Mouse (Mus musculus): ENCODE data around the gene Zp3r.
"Not testable (repeated sequence)": the region's sequence is repeated elsewhere in the genome, so short reads cannot be mapped to it uniquely, and the experiment has no call there.

The Zp3r gene

DNA sequence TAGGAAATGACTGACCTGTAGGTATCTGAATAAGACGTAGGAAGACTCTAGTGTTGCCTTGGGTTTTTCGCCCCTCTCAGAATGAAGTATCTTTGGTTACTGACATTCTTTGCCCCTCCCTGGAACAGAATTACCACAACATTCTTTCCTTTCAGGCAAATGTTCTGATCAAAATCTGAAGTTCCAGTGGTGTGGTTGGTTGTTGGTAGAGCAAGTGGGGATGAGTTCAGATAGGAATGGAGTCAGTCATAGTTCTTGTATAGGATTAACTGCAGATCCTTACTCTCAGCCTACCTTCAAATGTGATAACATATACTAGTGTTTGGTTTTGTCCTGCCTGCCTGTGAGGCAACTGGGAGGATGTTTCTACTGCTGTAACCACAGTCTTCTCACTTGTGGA is at the start of gene Zp3r:
Gene Zp3r (minus strand): TSS at position 101 of the 400 bp plus-strand sequence.
- DNase-seq (ENCODE audit: low spot score in 2 of 2) = no peak

DNA sequence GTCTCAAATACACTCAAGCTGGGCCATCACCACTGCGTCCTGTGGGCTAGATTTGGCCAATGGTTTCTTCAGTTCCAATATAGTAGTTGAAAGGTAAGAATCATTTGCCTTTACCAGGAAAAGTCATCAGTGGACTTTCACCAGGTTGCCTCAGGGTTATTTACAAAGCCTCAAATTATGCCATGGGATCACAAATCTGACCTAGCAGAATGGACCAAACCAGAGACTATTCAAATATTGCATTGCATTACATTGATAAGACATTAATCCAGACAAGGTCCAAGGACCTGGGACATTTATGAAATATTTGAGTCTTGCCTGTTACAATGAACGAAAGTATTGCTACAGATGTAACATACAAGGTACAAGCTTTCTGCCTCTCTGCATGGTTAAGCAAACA is 49.1 kb upstream of the Zp3r start:
- DNase-seq (ENCODE audit: low spot score in 2 of 2) = no peak

DNA sequence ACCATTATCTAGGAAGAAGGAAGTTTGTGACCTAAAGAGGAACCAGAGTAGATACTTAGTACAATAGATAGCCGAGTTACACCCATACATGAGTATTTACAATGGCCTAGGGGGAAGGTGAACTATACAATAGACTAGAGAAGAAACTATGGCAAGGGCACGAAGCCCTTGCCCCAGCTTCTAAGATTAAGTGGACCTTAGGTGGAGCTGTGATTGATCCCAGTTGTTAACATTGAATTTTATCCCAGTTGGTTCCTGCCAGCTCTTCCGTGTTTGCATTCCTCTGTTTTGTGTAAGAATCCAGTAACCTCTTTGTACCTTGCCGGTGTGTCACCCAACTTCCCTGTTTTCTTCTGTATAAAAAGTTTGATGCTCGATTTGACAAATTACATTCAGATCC is 34.2 kb upstream of the Zp3r start:
- not testable (repeated sequence) for DNase-seq (ENCODE audit: low spot score in 2 of 2)

DNA sequence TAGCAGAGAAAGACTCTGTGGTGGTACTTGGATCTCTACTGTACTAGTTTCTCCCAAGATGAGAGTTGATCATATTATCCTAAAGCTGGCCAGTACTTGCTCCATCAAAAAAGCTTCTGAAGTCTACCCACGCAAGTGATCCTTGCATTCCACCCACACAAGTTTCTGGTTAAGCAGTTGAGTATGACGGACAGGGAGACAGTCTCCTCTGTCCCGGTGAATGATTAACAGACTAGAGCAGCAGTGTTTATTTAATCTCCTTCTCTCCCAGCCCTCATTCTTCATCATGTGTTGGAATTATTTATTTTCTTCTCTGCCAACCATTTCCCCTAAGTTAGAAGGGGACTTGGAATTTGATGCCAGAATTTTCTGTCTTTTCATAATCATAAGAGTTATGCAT is 32.0 kb upstream of the Zp3r start, which contains the start of gene C4bp:
Gene C4bp (minus strand): TSS at position 179 of the 400 bp plus-strand sequence.
- no peak for DNase-seq (ENCODE audit: low spot score in 2 of 2)

DNA sequence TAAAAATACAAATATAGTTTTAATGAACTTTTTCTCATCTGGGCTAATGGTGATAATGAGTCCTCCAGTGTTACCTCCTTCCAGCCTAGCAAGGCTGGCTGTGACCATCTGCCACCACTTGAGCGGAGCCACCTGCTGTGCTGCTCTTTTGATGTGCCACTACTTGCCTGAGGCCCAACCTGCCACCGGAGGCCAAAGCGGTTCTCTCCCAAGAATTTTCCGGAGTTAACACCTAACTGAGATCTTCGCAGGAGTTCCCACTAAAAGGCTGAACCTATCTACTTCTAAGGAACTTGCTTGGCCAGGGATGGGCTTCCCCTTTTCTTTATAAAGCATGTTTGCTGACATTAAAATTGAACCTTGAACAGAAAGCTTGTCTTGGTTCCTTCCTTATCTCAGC is 30.2 kb upstream of the Zp3r start:
- not testable (repeated sequence) for DNase-seq (ENCODE audit: low spot score in 2 of 2)

DNA sequence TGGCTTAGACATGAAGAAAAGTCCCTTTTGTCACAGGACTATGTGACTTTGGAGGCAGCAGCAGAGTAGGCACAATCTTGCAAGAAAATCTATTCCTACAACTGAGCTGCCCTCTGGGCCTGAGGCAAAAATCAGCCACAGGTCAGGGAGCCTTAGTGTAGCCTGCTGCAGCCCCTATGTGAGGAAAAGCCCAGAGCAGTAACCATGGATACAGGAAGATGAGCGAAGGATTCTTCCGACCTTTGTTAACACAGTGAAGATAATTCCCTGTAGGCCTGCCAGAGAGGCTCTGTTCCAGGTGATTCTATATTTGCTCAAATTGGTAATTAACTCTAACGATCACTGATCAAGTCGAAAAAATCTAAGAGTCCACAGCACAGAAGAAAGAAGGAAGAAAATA is 14.7 kb upstream of the Zp3r start:
- DNase-seq (ENCODE audit: low spot score in 2 of 2) = no peak

DNA sequence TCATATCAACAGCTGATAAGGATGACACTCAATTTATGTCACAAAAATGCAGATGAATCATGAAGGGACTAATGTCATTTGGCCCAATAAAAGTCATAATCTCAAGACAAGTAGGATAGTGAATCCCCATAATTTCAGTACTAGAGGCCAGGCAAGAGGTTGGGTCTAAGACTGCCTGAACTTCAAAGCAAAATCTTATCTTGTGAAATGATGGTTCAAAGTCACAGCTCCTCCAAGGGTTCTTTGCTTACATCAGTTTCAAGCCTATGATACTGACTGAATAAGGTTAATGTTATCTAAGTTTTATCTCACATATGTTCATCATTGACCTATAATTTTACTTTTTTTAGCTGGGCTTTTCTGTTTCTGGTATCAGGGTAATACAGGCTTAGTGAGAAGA is 11.5 kb upstream of the Zp3r start:
- DNase-seq (ENCODE audit: low spot score in 2 of 2) = no peak

DNA sequence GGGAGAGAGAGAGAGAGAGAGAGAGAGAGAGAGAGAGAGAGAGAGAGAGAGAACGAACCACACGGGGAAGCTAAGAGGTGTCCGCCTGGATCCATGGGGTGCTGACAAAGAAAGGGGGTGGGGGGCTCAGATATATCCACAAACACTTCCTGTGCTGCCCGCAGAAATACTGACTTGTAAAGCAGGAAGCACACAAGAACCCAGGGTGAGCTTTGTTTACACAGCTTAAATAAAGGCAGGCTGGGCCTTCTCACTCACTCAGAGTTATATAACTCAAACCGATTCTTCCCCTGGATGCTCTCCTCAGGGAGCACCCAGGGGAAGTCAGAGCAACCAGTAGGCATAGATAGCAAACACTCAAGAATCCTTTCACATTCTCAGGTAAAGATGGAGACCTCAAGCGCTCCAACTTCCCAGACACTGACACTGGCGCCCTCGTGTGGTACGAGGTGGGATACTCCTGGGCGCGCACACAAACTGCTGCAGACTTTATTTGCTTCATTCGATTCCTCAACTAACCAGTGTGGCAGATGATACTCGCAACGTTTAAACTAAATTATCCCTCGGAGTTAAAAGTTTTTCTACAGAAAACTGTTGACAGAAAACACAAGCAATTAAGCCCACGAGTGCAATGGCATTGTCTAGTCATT is 4.5 kb upstream of the Zp3r start:
- DNase-seq (ENCODE audit: low spot score in 2 of 2) = peak; percentile 63 to 80

DNA sequence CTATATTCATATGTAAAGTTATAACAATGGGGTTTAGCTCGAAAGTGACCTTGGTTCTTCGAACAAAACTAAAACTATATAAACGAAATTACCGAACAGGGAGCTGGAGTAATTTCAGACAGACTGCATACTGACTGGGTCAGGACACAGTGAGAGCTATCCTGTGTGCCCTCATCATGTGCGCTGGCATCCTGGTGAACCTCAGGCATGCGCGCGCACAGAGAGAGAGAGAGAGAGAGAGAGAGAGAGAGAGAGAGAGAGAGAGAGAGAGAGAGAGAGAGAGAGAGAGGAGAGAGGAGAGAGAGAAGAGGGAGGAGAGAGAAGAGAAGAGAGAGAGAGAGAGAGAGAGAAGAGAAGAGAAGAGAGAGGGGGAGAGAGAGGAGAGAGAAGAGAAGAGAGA is 3.9 kb upstream of the Zp3r start:
- no peak for DNase-seq (ENCODE audit: low spot score in 2 of 2)

DNA sequence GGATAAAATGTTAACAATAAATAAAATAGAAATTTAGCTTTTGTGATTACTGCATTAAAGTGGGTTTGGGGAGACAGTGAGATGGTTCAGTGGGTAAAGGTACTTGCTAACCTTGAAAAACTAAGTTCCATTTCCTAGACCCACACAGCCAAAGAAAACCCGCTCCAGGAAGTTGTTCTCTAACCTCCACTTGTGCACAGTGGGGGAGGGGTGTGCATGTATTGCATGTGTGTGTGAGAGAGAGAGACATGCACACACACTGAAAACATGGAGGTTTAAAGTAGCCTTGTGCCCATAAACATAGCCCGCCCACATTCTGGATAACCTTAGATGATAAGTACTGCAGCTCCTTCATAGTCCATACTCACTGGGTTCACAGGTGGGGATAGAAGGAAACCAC is 33.1 kb downstream of the Zp3r start:
- no peak for DNase-seq (ENCODE audit: low spot score in 2 of 2)

DNA sequence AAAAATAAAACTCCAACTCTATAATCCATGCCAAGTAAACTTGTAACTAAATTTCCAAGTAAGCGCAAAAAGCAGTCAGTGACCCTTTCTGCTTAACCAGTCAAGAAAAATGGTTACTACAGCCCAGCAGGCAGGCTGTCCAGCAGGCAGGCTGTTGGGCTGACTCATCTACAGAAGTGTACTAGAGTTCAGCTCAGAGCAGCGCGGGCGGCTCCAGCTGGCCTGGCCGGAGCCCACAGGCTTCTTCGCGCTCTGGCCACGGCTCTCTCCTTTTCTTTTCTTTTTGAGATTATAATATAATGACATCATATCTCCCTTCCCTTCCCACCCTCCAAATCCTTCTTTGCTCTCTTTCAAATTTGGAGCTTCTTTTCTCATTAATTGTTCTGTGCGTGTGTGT is 40.8 kb downstream of the Zp3r start:
- DNase-seq (ENCODE audit: low spot score in 2 of 2) = no peak

DNA sequence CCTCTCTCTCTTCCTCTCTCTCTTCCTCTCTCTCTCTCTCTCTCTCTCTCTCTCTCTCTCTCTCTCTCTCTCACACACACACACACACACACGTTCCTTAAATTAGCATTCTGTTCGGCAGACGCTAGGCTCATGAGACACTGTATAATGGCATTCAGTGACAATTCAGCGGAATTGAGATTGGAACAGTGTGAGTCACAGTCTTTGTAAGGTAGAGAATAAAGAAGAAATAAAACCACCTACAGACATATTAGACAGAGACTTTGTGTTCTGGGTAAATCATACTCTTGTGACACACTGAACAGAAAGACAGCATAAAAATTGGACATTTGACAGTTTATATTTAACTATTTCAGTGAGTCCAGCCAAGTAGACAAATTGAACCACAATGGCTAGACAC is 53.0 kb downstream of the Zp3r start:
- no peak for DNase-seq (ENCODE audit: low spot score in 2 of 2)

DNA sequence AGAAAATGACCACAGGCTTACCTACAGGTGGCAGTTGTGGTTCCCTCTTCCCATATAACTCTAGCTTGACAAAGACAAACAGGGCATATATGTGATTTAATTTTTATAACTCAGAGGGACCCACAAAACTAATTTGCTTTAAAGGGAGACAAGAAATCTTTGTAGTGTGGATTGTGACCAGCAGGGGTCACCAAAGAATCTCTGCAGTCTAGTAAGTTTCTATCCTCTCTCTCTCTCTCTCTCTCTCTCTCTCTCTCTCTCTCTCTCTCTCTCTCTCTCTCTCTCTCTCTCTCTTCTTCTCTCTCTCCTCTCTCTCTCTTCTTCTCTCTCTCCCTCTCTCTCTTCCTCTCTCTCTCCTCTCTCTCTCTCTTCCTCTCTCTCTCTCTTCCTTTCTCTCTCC is 53.5 kb downstream of the Zp3r start:
- peak in 1 of 2 experiments; percentile 42 for DNase-seq (ENCODE audit: low spot score in 2 of 2)

DNA sequence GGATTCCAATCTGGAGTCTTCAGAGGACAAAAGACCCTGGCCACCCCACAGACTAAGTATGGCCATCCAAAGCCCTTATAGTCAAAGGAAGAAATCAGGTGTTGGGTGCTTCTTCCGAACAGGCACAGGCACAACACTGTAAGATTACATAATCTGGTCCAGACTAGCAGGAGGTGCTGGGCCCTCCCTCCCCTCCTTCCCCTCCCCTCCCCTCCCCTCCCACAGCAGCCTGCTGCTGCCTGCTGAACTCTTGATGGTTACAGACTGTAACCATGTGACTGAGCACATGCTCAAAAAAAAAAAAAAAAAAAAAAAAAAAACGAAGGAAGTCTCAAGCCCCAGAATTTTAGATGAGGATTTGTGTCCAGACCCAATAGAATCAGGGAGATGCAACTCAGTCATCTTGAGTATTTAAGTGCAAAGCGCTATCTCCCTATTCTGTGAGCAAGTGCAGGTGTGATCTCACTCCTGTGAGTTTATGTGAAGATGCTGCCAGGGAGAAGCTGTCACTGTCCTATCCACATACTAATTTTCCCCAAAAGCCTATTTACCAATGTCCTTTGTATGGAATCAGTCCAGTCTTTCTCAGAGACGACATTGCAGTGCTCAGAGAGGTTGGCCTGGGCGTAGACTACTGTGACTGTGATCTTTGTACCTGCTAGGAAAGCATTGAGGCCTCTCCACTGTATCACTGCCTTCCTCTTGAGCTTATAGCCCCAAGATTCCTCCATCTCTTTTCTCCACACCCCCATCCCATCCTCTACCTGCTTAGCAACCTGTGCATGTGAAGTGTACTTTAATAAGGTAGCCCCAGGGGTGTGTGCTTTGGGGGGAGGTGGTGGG is 77.8 kb downstream of the Zp3r start:
- no peak for DNase-seq (ENCODE audit: low spot score in 2 of 2)

DNA sequence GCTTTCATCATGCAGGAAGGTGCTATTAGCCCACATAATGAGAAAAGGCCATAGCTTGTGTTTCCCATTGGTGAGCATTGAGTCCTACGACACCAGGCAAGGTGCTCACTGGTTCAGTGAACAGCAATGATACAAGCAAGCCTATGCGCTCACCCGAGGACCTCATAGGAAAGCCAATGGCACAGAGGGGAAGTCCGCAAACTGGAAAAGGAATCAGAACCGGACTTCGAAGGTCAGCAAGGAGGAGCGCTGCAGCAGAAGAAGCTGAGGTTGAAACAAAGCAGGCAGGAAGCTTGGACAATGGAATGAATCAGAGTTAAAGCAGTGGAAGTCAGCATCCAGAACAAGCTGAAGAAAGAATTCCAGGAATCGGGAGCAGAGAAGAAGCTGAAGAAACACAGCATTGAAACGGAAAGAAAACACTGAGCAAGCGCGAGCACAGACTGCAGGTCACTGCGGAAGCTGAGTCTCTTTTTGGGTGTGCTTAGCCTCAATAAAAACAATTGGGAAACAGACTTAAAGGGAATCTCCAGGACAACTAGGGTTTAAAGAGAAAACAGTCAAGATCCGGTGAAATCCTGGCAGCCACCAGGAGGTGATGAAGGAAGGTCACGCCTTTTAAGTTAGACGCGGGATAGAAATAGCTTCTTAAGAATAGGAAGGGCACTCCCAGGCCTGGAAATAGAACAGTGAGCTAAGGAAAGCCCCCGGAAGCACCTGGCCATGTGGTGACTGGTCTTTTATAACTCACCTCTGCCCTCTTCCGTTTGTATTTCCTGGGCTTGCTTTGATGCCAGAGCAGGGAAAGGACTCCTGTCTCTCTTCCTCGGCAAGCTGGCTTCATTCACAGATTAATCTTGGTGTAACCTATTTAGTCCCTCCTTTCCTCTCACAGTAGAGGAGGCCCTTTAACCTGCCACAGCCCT is 78.9 kb downstream of the Zp3r start:
- DNase-seq (ENCODE audit: low spot score in 2 of 2) = peak; percentile 11 to 22

DNA sequence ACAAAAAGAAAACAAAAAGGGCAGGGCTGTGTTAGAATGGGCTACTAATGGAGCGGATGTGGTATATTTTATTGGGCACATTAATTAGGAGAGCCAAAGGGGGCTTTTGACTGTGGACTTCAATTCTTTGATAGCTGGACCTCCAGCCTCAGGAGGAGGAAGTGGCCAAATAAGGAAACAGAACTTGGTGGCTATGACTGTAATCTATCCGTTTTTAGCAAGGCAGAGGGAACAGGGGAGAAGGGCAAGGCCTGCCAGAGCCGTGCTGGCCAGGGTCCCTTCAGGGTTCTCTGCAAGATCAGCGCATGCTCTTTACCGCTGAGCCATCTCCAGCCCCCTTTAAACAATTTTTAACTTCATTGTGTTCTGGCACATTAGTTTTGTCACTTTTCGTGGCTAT is 79.7 kb downstream of the Zp3r start:
- DNase-seq (ENCODE audit: low spot score in 2 of 2) = no peak

DNA sequence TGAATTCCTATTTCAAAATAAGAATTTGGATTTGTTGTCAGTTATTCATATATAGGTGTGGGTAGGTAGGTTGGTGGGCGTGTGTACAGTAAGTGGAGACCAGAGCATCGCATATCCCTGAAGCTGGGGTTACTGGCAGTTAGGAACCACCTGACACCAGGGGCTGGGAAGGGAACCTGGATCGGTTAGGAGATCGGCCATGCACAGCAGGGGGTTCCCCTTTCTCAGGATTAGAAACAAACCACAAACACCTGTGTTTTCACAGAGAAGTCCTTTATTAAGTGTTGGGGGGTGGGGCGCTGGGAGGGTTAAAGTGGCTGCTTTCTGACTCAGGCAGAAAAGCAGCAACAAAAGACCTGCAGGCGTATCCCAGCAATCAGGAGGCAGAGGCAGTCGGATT is 80.3 kb downstream of the Zp3r start:
- DNase-seq (ENCODE audit: low spot score in 2 of 2) = peak in 1 of 2 experiments; percentile 24

DNA sequence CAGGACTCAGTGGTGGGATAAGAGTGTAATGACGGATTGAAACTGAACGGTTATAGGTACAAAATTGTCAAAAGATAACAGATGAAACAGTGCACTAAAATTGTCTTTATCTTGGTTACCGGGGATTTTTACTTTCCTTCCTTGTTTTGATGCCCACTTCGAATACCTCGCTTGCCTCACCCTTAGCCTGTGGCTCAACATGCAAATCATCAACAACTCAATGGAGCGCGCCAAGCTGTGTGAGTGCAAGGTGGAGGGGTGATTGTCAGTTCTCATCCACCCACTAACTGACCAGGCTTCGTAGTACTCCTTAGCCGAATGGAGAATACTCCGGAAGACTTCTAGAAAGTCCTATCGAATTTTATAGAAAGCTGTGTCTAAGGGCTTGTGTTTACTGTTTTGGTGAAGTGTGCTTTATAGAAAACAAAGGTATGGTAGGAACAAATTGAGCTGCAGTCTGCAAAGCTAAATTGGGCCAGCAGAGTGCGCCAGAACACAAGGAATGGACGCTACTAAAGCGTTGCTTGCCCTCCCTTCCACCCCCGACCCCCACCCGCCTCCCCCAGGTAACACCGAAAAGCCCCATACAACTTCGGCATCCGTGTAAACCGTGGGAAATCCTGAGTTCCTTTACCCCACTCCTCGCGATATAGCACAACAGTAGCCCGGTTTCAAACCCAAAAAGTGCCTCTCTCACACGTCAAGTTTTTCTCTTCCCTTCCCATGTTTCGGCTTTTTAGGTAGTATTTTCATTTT is 81.6 kb downstream of the Zp3r start:
- DNase-seq (ENCODE audit: low spot score in 2 of 2) = peak; percentile 61 to 74

All from spleen, postnatal 14 days (tissue).